Mouse (Mus musculus): ENCODE results near the gene Gcc1.
A peak's percentile ranks its signal among the peaks of the same experiment; 100 is the strongest.

GRCm38 (mm10) chr6:28460534-28460933 lies 32.3 kb upstream of the Gcc1 start:
- TF ChIP-seq EP300 (IDR thresholded peaks at IDR 0.05) (no peak), CTCF (IDR thresholded peaks at IDR 0.05) (peak; percentile 79)

Data from lung, postnatal 0 days (tissue).